Mouse (Mus musculus) gastrocnemius, postnatal 36 days (tissue): Measurements from ENCODE around the gene Arhgef17. TPM values are rescaled to one million over a fixed set of nuclear protein-coding genes. Genes with fewer than 3 reads are reported as not detected.
A peak's percentile ranks its signal among the peaks of the same experiment; 100 is the strongest.

Experiments used
- DNase-seq, 2 experiments: peaks; one replicate each; pipeline ENCODE4 v3.0.0; 2022
- intact Hi-C: fragments of 180-260 bp; cut with DNase I; formaldehyde crosslinking; loops from one replicate; pipeline ENCODE4 v1.15.1; 2025
- long read RNA-seq, 2 experiments: library from polyadenylated mRNA; stranded (forward); transcript quantifications; one replicate each; pipeline ENCODE4 v2.0.0; 2021
- total RNA-seq, 2 experiments: library from RNA; stranded (reverse); gene quantifications; 2 replicates each; pipeline ENCODE4 v1.2.3; 2021

The Arhgef17 gene
- total RNA-seq: 10 to 100 TPM; 19.3 to 19.6 TPM
- long read RNA-seq, experiment 1, full-length matches to known transcripts: 1 of 14 reads
- long read RNA-seq, experiment 1, partial matches to known transcripts: 0 of 14 reads
- long read RNA-seq, experiment 1, other reads (novel, unspliced or antisense): 13 of 14 reads
- long read RNA-seq, experiment 2, full-length matches to known transcripts: 1 of 14 reads
- long read RNA-seq, experiment 2, partial matches to known transcripts: 0 of 14 reads
- long read RNA-seq, experiment 2, other reads (novel, unspliced or antisense): 13 of 14 reads

DNA sequence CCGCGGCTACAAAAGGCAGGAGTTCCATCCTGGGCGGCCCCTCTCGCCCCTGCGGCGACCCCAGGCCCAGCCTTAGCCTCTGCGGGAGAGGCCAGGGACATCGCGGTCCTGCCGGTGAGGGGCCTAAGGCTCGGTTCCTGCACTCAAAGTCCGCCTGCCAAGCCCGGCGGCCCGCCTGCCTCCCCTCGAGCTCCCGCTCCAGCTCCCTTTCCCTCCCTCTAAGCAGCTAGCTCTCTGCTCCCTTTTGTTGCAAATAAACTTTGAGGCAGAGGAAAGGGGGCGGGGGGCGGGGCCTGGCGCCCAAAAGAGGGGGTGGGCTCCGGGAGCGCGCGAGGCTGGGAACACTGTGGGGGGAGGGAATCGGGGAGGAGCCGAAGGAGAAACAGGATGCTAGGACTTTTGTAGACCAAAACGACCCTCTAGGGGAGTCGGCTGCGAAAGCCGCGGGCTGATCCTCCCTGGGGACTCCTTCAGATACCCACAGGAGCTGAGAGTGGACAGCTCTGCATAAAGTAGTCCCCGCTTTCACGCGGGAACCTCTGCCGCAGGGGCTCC is at the start of gene Arhgef17:
TSS of gene Arhgef17 (minus strand) at position 182 of the 555 bp plus-strand sequence.
- intact Hi-C loops: loop anchor here (1.0 kb wide), 1 partner anchor 24 kb away; no protein-coding TSS in a partner anchor
- no peak for DNase-seq

DNA sequence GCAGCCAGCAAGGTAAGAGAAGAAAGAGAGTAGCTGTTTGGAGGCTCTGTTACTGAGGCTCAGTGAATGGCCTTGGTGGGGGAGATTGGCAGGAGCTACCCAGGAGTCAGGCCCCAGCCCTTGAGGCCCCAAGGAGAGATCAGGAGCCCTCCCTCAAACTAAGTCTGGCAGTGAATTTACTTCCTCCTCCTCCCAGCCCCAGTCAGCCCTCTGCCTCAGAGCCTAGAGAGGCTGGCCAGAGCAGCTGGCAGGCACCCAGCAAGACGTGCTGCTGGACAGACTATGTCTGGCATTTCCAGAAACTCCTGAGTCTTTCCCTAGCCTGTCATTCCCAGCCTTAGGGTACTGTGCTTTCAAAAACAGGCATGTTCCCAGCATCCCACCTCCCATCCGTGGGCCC is 47.3 kb upstream of the Arhgef17 start:
- intact Hi-C loops: no loop called here
- peak; percentile 54 to 70 for DNase-seq

DNA sequence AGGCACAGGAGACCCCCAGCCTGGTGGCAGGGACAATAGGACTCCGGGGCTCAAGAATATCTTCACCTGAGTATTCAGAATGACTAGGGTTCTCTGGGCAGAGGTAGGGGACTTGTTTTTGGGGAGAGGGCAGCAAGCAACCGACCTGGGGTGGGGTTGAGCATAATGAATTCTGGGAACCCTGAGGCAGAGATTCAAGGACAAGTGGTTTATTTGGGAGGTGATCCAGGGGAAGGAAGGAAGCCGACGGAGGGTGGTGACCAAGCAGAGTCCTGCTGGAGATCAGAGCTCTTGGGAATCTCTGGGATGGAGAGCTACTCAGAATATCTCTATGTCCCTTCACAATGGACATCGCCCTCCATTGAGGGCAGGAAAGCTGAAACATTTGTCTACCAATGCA is 46.3 kb upstream of the Arhgef17 start:
- no peak for DNase-seq
- intact Hi-C loops: no loop called here

DNA sequence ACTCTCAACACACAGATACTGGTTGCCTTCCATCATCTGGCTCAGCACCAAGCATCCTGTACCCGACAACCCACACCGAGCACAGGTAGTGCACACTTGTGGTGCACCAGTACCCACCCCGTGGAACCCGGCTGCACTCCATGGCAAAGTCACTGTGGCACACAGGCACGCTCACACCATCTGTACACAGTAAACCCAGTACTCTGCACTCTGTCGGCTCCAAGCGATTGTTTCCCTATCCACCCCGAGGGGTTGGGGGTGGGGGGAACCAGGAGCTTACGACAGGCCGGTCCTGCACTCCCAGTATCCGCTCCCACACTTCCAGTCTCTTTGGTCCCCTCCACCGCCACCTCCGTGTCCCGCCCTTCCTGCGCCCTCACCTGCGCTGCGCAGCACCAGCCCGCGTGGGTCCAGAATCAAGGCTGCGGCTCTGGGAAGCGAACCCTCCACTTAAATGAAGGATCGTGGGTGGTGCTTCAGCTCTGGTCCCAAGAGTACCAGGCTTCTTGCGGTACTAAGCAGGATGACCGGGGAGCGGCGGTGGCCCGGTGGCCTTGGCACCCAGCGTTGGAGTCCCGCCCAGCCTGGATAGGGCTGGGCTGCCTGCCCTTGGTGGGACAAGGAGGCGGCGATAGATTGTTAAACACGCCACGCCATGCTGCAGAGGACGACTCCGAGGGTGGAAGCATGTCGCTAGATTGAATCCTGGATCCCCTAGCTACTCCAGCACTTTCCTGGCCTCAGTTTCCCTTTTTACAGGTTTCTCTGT is 42.4 kb upstream of the Arhgef17 start, which contains the start of gene P2ry6:
TSS of gene P2ry6 (minus strand) at position 515 of the 769 bp plus-strand sequence.
- DNase-seq: peak in 1 of 2 experiments; percentile 23
- intact Hi-C loops: loop anchor here (1.0 kb wide), 1 partner anchor 448 kb away; no protein-coding TSS in a partner anchor

DNA sequence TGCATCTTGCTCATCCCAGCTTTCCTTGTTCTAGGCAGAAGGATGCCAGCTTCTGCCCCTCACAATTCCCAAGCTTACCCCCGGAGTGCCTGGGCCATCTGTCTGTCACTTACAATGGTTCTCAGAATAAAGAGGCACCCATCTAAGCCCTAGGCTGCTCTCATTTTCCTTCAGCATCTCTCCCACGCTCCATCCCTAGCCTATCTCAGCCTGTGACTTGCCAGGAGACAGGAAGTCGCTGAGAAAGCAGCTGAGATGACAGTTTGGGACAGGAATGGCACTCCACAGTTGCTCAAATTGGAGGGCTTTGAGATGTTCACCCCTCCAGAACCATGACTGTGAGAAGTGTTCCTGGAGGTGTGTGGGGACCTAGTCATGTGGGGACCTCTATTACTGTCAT is 41.0 kb upstream of the Arhgef17 start:
- intact Hi-C loops: no loop called here
- no peak for DNase-seq

DNA sequence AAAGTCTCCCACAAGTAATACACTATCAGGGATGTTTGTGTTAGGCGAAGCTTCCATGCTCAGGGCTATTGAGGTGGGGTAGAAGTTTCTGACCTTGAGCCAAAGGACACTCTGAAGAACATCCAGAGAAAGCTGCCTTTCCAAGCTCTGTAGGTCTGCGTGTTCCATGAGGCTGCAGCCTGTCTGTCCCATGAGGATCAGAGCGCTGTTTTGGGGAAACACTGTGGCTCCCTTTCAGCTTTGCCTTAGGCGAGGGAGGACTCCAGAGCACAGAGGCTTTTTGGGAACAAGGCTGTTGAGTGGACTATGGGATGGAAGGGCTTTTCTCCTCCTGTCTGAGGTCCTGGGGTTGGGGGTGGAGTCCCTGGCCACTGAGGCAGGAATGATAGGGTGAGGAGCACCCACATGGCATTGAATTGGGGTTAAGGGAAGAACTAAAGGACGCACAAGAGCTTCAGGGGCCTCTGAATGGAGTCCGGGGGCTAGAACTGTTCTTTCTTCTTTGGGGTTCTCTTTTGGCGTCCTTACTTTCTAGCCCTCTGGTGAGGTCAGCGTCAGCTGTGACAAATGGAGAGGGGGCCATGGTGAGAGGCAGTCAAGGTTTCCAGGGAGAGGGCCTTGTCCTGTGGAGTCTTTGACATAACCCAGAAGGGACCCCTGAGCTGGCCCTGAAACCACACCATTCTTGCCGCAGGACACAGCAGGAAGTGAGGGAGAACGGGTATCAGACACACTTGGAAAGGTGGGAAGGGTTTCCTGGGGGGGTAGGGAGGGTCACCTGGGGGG is 37.2 kb upstream of the Arhgef17 start:
- intact Hi-C loops: no loop called here
- DNase-seq: no peak

DNA sequence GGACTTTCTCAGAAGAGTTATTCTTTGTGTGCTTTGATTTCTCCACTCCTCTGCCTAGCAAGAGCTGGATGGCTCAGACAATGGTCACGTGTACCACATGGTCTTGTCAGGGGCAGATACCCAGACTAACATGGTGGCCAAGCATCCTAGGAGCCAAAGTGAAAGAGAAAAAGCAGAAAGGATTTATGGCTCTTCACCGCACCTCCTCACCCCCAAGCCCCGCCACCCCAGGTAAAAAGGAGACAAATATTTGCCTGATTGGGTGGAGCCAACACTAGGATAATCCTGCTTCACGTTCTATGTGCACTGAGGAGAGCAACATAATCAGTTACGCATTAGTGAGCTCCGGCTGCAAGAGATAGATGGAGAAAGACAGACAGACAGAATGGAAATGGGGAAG is 36.5 kb upstream of the Arhgef17 start:
- no peak for DNase-seq
- intact Hi-C loops: no loop called here

DNA sequence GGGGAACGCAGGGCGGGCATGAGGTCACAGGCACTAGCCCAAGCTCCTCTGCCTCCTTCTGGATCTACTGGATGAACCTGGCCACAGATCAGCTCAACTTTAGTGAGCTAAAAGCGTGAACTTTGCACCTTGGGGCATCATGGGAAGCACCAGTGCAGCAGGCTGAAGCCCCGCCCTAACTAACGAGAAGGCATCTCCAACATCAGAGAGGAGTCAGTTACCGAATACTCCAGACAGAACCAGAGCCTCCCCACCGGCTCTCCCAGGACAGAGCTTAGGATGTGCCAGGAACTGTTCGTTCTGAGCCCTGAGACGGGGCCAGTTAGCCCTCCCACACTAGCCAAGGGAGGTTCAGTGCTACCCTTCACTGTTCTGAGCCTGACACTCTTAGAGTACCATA is 35.9 kb upstream of the Arhgef17 start:
- intact Hi-C loops: no loop called here
- DNase-seq: no peak

DNA sequence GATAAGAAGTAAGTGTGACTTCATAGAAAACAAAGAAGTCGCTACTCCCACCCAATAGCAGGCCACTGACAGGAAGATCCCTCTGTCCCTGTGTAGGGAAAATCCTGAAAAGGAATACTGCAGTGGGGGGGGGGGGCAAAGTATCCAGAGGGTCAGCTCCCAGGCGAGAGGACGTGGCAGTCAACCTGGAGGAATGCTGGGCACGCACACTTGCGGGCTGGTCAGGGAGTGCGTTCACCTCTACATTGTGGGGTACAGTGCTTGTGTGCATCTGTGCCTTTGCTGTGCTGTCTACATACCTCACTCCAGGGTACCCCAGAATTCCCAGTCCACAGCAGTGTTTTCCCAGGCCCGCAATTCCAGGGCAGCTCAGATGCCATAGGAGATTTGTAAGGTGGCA is 34.1 kb upstream of the Arhgef17 start:
- no peak for DNase-seq
- intact Hi-C loops: no loop called here

DNA sequence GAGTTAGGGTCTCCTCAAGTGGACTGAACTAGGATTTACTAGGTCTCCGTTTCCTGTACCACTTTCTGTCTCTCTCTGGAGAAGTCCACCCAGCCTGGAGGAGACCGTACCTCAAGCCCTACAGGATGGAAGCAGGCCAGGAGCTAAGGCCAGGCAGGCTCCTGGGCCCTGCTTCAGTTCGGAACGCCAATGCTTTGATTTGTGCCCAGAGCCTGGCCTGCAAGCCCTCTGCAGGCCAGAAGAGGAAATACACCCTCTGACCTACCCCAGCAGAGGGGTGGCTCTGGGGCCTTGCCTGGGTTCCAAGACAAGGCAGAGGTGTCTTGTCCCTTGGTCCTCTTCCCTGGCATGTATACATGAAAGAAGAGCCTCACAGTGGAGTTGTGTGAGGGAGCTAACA is 33.2 kb upstream of the Arhgef17 start:
- DNase-seq: no peak
- intact Hi-C loops: loop anchor here (1.0 kb wide), 1 partner anchor 22 kb away; no protein-coding TSS in a partner anchor

DNA sequence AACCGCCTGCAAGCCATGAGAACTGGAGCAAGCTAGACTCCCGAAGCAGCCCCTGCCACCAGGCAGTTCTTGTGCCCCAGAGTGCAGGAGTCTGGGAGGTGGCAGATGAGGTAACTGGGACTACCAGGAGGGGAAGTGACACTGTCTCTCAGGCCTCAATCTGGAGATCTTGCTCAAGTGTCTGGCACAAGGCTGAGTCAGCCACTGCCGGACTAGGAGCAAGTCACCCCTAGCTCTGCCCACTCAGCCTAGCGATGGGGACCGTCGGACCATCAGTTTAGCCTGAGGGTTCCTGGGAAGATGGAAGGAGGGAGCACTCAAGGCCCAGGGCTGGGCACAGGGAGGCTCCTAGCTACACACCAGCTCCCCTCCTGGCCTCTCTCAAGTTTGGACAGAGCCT is 32.3 kb upstream of the Arhgef17 start:
- intact Hi-C loops: no loop called here
- DNase-seq: no peak

DNA sequence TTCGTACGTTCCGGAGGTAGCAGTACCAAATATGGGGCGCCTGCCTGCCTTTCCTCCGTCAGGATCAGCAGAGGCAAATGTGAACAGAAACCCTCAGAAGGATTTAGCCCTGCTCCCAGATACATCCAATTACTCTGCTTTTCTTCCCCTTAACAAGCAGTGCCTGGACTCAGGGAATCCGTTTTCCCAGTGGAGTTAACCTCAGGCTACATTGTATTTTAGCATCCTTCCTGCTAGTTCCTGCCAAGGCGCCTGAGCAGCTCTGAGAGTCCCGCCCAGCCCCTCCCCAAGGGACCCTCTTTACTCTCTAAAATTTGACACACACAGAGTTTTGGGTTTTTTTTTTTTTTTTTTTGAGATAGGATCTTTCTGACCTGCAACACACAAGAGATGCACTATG is 31.5 kb upstream of the Arhgef17 start:
- intact Hi-C loops: no loop called here
- no peak for DNase-seq

DNA sequence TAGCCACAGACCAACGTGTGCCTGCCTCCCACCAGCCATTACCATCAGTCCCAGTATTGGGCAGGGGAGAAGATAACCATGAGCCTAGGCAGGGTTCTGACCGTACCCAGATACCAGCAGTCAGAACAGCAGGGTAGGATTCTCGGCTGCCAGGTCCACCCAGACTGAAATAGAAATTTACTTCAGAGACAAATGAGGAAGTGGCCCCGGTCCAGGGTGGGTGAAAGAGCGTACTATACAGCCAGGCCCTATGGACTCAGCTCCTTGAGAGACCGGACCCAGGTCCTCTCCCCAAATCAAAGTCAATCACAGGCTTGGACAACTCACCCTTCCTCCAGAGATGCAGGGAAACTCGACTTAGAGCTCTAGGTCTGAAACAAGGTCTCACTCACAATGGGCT is 29.2 kb upstream of the Arhgef17 start:
- no peak for DNase-seq
- intact Hi-C loops: no loop called here

DNA sequence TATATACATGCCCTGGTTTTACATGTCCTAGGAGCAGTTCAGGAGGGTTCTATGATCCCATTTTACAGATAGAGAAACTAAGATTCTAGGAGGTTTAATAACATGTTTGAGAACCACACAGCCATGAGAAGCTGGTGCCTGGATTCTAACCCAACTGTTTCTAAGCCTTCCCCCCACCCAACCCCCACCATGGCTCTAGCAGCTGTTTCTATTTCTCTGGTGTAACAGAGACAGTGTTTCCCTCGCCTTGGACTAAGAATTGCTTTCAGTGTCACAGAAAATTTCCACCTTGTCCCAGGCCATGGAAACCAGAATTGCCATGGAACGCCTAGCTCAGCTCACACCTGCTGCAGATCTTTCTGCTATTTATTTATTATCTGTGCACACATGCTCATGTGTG is 28.6 kb upstream of the Arhgef17 start:
- intact Hi-C loops: no loop called here
- no peak for DNase-seq

DNA sequence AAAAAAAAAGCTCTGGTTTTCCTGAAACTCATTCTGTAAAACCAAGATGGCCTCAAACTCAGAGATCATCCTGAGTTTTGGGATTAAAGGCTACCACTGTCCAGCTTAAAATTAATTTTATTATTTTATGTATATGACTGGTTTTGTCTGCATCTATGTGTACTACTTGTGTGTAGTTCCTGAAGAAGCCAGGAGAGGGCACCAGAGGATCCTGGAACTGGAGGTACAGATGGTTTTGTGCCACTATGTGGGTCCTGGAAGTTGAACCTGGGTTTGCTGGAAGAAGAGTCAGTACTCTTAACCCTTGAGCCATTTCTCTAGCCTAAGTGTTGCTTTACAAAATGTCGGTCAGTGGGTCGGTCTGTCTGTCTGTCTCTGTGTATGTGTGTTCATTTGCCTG is 26.5 kb upstream of the Arhgef17 start:
- intact Hi-C loops: no loop called here
- no peak for DNase-seq

DNA sequence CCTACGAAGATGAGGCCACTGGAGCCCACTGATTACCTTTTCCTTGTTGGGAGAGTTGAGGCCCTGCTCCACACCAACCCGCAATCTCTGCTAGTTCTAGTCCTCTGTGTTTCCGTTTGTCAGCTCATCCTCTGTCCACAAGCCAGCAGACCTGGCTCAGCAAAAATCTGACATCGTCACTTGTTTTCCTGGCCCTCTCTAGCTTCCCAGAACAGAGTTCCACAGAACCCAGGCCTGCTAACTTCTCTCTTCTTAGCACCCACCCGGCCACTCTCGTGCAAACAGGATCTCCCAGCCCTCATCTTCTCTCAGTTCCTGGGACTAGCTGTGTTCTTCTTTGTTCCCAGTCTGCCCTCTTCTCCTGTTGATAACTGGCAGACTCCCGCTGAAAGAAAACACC is 20.8 kb upstream of the Arhgef17 start:
- intact Hi-C loops: no loop called here
- DNase-seq: no peak

DNA sequence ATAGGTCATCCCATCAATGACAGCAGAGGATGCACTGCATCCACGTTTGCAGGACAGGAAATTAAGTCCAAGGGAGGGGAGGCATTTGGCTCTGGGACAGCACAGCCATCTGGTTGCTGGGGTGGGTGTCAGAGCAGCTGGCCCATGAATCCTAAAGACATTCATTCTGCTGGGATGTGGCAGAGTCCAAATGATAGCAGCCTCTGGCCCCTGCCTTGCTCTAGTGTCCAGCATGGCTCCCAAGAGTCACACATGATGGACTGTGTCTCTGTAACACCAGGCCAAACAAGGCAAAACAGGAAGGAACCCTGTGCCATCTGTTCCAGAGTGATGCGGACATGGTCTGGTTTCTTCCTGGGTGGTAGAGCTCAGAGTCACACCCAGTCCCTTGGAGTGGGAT is 20.0 kb upstream of the Arhgef17 start:
- intact Hi-C loops: no loop called here
- no peak for DNase-seq

DNA sequence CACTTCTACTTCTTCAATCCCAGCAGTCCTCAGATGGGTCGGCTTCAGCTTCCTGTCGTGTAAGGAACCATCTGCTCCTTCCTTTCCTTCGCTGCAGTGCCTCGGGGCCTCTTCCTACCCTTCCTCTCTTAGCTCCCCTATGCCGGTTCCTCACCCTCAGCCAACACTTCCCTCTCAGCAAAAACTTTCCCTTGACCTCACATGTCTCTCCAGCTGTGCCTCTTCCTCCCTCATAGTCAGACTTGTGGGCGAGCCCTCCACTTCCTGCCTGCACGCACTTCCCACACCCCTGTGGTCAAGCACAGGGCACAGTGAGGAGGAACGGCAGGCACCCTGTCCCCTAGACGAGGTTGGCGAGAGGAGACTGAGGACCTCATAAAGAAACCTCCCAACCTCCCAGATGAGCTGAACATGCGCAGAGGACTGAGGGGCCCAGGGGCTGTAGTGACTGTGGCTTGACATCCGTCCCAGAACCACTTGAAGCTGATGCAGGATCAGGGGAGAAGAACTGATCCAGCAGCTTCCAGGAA is 18.6 kb upstream of the Arhgef17 start:
- intact Hi-C loops: no loop called here
- no peak for DNase-seq

DNA sequence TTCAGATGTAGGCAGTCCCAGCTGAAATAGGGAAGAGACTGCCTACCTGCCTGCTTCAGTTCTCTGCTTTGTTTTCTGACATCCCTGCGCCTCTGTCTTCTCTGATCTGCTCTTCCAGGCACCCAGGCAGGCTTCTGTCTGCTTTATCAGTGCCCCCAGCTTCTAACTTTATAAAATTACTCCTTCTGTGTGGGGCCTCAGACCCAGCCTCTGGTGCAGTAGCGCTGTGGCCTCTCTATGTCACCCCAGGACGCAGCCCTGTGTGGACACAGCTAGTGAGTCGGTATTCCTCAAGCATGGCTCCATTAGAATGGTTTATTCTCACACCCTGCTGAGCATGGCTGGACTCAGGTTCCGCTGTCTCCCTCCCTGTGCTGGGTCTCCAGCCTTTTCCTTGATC is 18.1 kb upstream of the Arhgef17 start:
- DNase-seq: no peak
- intact Hi-C loops: no loop called here

DNA sequence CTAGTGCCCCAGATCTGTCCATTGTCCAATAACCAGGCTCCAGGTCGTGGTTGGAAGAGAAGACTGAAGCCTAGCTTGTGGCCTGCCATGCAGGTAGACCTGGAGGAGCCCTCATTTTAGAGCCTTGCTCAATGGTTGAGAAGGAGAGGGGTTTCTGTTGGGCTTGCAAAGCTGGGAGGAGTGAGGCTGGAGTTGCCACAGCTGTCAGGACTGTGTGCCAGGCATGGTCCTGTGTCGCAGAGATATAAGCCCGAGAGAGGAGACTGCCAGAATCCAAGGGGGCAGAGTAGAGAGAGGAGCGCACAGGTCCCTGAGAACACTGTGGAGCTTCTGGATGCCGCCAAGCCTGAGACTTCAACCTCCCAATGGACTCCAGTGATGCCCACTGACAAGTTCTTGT is 12.8 kb upstream of the Arhgef17 start:
- intact Hi-C loops: no loop called here
- DNase-seq: no peak

DNA sequence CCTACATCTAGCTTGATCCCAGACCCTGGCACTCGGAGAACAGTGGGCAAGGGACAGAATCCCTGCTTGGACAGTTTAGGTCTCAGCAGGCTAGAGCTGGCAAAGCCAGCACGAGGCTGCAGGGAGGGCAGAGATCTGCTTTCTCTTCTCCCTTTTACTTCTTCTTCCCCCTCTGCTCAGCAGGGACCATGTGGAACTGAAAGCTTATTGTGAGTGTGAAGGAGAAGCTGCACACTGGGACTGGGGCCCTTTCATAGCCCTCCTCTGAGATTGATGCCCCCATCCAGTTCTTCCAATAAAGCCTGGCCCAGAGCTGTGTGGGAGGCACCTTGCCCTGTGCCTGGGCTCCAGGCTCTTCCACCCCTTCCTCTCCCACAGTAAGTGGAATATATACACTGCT is 12.4 kb upstream of the Arhgef17 start:
- no peak for DNase-seq
- intact Hi-C loops: no loop called here
